Mouse (Mus musculus) spleen, adult 2 months (tissue): ENCODE measurements at regions not wholly inside any gene's neighbourhood (a gene's known extent, or its start where the extent isn't known, plus 50 kb on each side); places are given as distances from the start of the nearest gene placed in this dataset.

Source experiments
- DNase-seq, 2 experiments: peaks; one replicate each; pipeline versions ENCODE4 v3.0.0 to v3.0.0-alpha.2; 2012 to 2021; ENCODE audit warnings: low spot score in 2 of 2, low read depth in 1 of 2
- H3K27ac ChIP-seq: fragments of 200-500 bp; 2 replicates; pipeline ENCODE4 v1.5.1; 2012; ENCODE audit warnings: low read length, inconsistent platforms; ENCODE audit not compliant: insufficient read depth
- H3K27me3 ChIP-seq: fragments of 200-500 bp; 2 replicates; pipeline ENCODE4 v1.6.1; 2012; ENCODE audit warnings: mild to moderate bottlenecking, moderate library complexity, low read length, inconsistent platforms; ENCODE audit not compliant: control insufficient read depth, insufficient read depth
- H3K36me3 ChIP-seq: fragments of 200-500 bp; 2 replicates; pipeline ENCODE4 v1.6.1; 2012; ENCODE audit warnings: mild to moderate bottlenecking, low read length, inconsistent platforms; ENCODE audit not compliant: control insufficient read depth, insufficient read depth
- H3K4me1 ChIP-seq: fragments of 200-500 bp; 2 replicates; pipeline ENCODE4 v1.6.1; 2011; ENCODE audit warnings: inconsistent platforms; ENCODE audit not compliant: control insufficient read depth, insufficient read depth, insufficient read length
- H3K4me3 ChIP-seq: fragments of 200-500 bp; 2 replicates; pipeline ENCODE4 v1.5.1; 2011; ENCODE audit warnings: mild to moderate bottlenecking, inconsistent platforms; ENCODE audit not compliant: insufficient read depth, insufficient read length; ENCODE audit errors: extremely low read depth
- CTCF ChIP-seq: fragments of 200-500 bp; IDR thresholded peaks from 2 replicates; pipeline ENCODE4 v1.5.1; 2011; ENCODE audit warnings: mild to moderate bottlenecking, inconsistent platforms; ENCODE audit not compliant: insufficient read depth, insufficient read length, insufficient replicate concordance; ENCODE audit errors: extremely low read depth
- POLR2A ChIP-seq: fragments of 200-500 bp; IDR thresholded peaks from 2 replicates; pipeline ENCODE4 v1.6.1; 2011; ENCODE audit warnings: low read depth, low read length, inconsistent platforms
- WGBS: fragments of 180-500 bp; shearing (Covaris S2); methylation state at CpG from one replicate; pipeline ENCODE4 v1.1.7; 2018; 5-methylcytosine and 5-hydroxymethylcytosine counted together

- TF ChIP-seq POLR2A (no peak), CTCF (no peak)
- Histone ChIP-seq H3K4me1 (no peaks in the 10 kb centered on the region), H3K27me3 (no peaks in the 10 kb centered on the region), H3K36me3 (no peaks in the 10 kb centered on the region), H3K4me3 (no peak overlapping the region), H3K27ac (no peak overlapping the region)
- no peak for DNase-seq
- WGBS, result 87% methylated on average over 1 of the region's 1 CpGs
Measured at GRCm38 (mm10) chr13:16744237-16744636, 732.6 kb downstream of the Inhba start.

- Histone ChIP-seq H3K27ac (no peak overlapping the region), H3K4me3 (no peak overlapping the region), H3K4me1 (no peaks in the 10 kb centered on the region), H3K36me3 (no peaks in the 10 kb centered on the region), H3K27me3 (no peaks in the 10 kb centered on the region)
- TF ChIP-seq POLR2A, result no peak
- TF ChIP-seq CTCF, result no peak
- WGBS, result 96% methylated on average over 1 of the region's 1 CpGs
- no peak for DNase-seq
Measured at GRCm38 (mm10) chr13:16745644-16746043, 734.0 kb downstream of the Inhba start.

GRCm38 (mm10) chr13:16746451-16746850 lies 734.8 kb downstream of the Inhba start:
- TF ChIP-seq CTCF, result no peak
- no peak for TF ChIP-seq POLR2A
- Histone ChIP-seq H3K4me1 (no peaks in the 10 kb centered on the region), H3K4me3 (no peak overlapping the region), H3K36me3 (no peaks in the 10 kb centered on the region), H3K27me3 (no peaks in the 10 kb centered on the region), H3K27ac (no peak overlapping the region)
- DNase-seq, result no peak
- WGBS, result 90% methylated on average over 1 of the region's 1 CpGs

- Histone ChIP-seq H3K27ac (no peak overlapping the region), H3K4me3 (no peak overlapping the region), H3K27me3 (no peaks in the 10 kb centered on the region), H3K4me1 (no peaks in the 10 kb centered on the region), H3K36me3 (no peaks in the 10 kb centered on the region)
- TF ChIP-seq CTCF (no peak), POLR2A (no peak)
- no peak for DNase-seq
- 71% methylated on average over 3 of the region's 3 CpGs for WGBS
Measured at GRCm38 (mm10) chr13:16756264-16756663, 744.6 kb downstream of the Inhba start.

- Histone ChIP-seq H3K4me3 (no peak overlapping the region), H3K27me3 (no peaks in the 10 kb centered on the region), H3K27ac (no peak overlapping the region), H3K36me3 (no peaks in the 10 kb centered on the region), H3K4me1 (no peaks in the 10 kb centered on the region)
- DNase-seq, result no peak
- no peak for TF ChIP-seq POLR2A
- TF ChIP-seq CTCF, result no peak
Measured at GRCm38 (mm10) chr13:16760045-16760444, 748.4 kb downstream of the Inhba start.

- no peak for TF ChIP-seq POLR2A
- no peak for TF ChIP-seq CTCF
- no peak overlapping the region for H3K27ac ChIP-seq
- H3K27me3 ChIP-seq, result no peaks in the 10 kb centered on the region
- WGBS, result 79% methylated on average over 4 of the region's 4 CpGs
- no peak overlapping the region for H3K4me3 ChIP-seq
- no peaks in the 10 kb centered on the region for H3K4me1 ChIP-seq
- DNase-seq, result no peak
- H3K36me3 ChIP-seq, result no peaks in the 10 kb centered on the region
Measured at GRCm38 (mm10) chr13:16761415-16761814, 749.8 kb downstream of the Inhba start.

GRCm38 (mm10) chr13:16762326-16762725 lies 750.7 kb downstream of the Inhba start:
- no peaks in the 10 kb centered on the region for H3K4me1 ChIP-seq
- no peak for DNase-seq
- no peak overlapping the region for H3K4me3 ChIP-seq
- WGBS, result 88% methylated on average over 8 of the region's 8 CpGs
- H3K27ac ChIP-seq, result no peak overlapping the region
- no peak for TF ChIP-seq POLR2A
- TF ChIP-seq CTCF, result no peak
- no peaks in the 10 kb centered on the region for H3K27me3 ChIP-seq
- no peaks in the 10 kb centered on the region for H3K36me3 ChIP-seq
